Mouse (Mus musculus) midbrain, embryonic 11.5 days (tissue): ENCODE results near the gene Bcan. TPM values are rescaled to one million over a fixed set of nuclear protein-coding genes. Genes with fewer than 3 reads are reported as not detected.

ENCODE experiments used
- ATAC-seq: fragments of 200-750 bp; cut with Nextera tagmentation; 2 replicates; pipeline ENCODE4 v1.8.0; 2017; ENCODE audit warnings: moderate TSS enrichment, moderate library complexity; ENCODE audit not compliant: low FRiP score
- DNase-seq: peaks from one replicate; pipeline ENCODE4 v3.0.0; 2015; ENCODE audit warnings: low spot score; ENCODE audit errors: missing footprints
- H3K27ac ChIP-seq: fragments of 300-500 bp; sonication (generic); 2 replicates; pipeline ENCODE4 v1.5.1; 2014; ENCODE audit warnings: low read depth, low read length
- H3K27me3 ChIP-seq: fragments of 300-500 bp; sonication (generic); 2 replicates; pipeline ENCODE4 v1.6.1; 2014; ENCODE audit warnings: mild to moderate bottlenecking, low read length, moderate library complexity, mixed read lengths; ENCODE audit not compliant: control insufficient read depth, insufficient read depth
- H3K36me3 ChIP-seq: fragments of 300-500 bp; sonication (generic); 2 replicates; pipeline ENCODE4 v1.6.1; 2014; ENCODE audit warnings: mild to moderate bottlenecking, low read length, moderate library complexity, mixed read lengths; ENCODE audit not compliant: control insufficient read depth, insufficient read depth
- H3K4me1 ChIP-seq: fragments of 300-500 bp; sonication (generic); 2 replicates; pipeline ENCODE4 v1.6.1; 2014; ENCODE audit warnings: low read length; ENCODE audit not compliant: control insufficient read depth, insufficient read depth
- H3K4me2 ChIP-seq: fragments of 300-500 bp; sonication (generic); 2 replicates; pipeline ENCODE4 v1.6.1; 2014; ENCODE audit warnings: mild to moderate bottlenecking, moderate library complexity
- H3K4me3 ChIP-seq: fragments of 300-500 bp; sonication (generic); 2 replicates; pipeline ENCODE4 v1.5.1; 2014; ENCODE audit warnings: low read depth, low read length
- H3K9ac ChIP-seq: fragments of 300-500 bp; sonication (generic); 2 replicates; pipeline ENCODE4 v1.6.1; 2014; ENCODE audit warnings: low read length
- H3K9me3 ChIP-seq: fragments of 300-500 bp; sonication (generic); 2 replicates; pipeline ENCODE4 v1.6.1; 2016; ENCODE audit warnings: low read length; ENCODE audit not compliant: control insufficient read depth
- WGBS: fragments of 180-500 bp; shearing (Covaris S2); extraction: QIAGEN DNeasy Blood & Tissue Kit; methylation state at CpG from one replicate; pipeline ENCODE4 v1.1.7; 2014; 5-methylcytosine and 5-hydroxymethylcytosine counted together
- polyA plus RNA-seq: library from polyadenylated mRNA; unstranded; fragments of >200 nt; fragmentation: Nextera tagmentation; extraction: Ambion mirVana; gene quantifications from 2 replicates; pipeline ENCODE4 v1.2.1, GENCODE M21; 2014

Bcan gene
- polyA plus RNA-seq, 1 experiment from 2014 or later: 0.44 TPM

DNA sequence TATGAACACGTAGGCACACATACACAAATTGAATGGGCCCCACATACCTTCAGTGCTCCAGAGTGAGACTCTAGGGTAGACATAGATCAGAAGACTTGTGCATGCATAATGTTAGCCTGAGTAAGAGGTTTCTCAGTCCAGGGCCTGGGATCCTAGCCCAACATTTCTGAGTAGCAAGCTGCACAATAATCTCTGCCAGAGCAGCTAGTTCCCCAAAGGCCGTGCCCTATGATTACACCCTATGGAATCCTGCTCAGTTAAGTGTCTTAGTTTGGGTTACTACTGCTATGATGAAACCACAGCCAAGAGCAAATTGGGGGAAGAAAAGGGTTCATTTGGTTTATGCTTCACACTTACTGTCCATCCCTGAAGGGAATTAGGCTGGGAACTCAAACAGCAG, 57.6 kb downstream of the Bcan start:
- Histone ChIP-seq H3K9ac (no peak overlapping the region), H3K4me3 (no peak overlapping the region), H3K4me2 (no peak overlapping the region), H3K27ac (no peak overlapping the region), H3K36me3 (peaks cover 23% of the 10 kb centered on the region), H3K9me3 (no peaks in the 10 kb centered on the region), H3K27me3 (no peaks in the 10 kb centered on the region), H3K4me1 (peaks cover 34% of the 10 kb centered on the region)
- peak; percentile 60 for DNase-seq
- WGBS: 99% methylated on average over 2 of the region's 2 CpGs
- ATAC-seq: no peak

DNA sequence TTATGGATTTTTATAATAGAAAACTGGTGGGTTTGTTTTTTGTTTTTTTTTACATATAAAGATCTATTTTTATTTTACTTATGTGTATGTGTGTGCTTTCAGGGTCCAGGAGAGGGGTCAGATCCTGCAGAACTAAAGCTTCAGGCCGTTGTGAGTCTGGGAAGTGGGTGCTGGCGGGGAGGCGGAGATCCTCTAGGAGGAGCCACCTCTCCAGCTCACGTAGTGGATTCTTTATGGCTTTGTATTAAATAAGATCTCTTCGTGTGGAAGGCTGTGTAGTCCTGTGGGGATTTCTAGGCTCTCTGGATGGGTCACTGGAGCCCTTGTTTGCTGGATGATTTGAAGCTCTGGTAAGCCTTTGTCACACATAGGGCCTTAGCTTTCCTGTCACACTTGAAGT, 59.4 kb downstream of the Bcan start:
- Histone ChIP-seq H3K36me3 (peaks cover 27% of the 10 kb centered on the region), H3K27me3 (no peaks in the 10 kb centered on the region), H3K4me1 (peaks cover 15% of the 10 kb centered on the region), H3K9me3 (no peaks in the 10 kb centered on the region), H3K4me3 (no peak overlapping the region), H3K9ac (no peak overlapping the region), H3K27ac (no peak overlapping the region), H3K4me2 (no peak overlapping the region)
- ATAC-seq (no peak), DNase-seq (peak; percentile 81)
- WGBS: 57% methylated on average over 5 of the region's 5 CpGs

Other genes starting within 250 kb of the Bcan start
- 2.4 and 3.2 TPM in 2 replicates for gene Ntrk1, start 205.1 kb downstream of the Bcan start, polyA plus RNA-seq
- 0.51 and 0.71 TPM in 2 replicates for gene Insrr, start 203.3 kb downstream of the Bcan start, polyA plus RNA-seq
- gene Pear1, start 175.9 kb downstream of the Bcan start, polyA plus RNA-seq: 5.4 and 6.9 TPM in 2 replicates
- not detected in 2 replicates for gene Sh2d2a, start 153.5 kb downstream of the Bcan start, polyA plus RNA-seq
- 18.4 and 20.4 TPM in 2 replicates for gene Prcc, start 114.6 kb downstream of the Bcan start, polyA plus RNA-seq
- gene Hdgf, start 93.9 kb downstream of the Bcan start, polyA plus RNA-seq: 245 and 268 TPM in 2 replicates
- gene Mrpl24, start 80.7 kb downstream of the Bcan start, polyA plus RNA-seq: 73.9 and 84.5 TPM in 2 replicates
- 53.9 and 54.8 TPM in 2 replicates for gene Isg20l2, start 69.9 kb downstream of the Bcan start, polyA plus RNA-seq
- gene Rrnad1, start 69.5 kb downstream of the Bcan start, polyA plus RNA-seq: 14.6 and 17.0 TPM in 2 replicates
- gene Crabp2, start 51.6 kb downstream of the Bcan start, polyA plus RNA-seq: 539 and 540 TPM in 2 replicates
- 70.3 and 85.4 TPM in 2 replicates for gene Nes, start 29.2 kb downstream of the Bcan start, polyA plus RNA-seq
- gene Hapln2, start 27.4 kb upstream of the Bcan start, polyA plus RNA-seq: 0.11 TPM in 1 of 2 replicates, not detected in the other
- 31.8 and 32.9 TPM in 2 replicates for gene Gpatch4, start 42.9 kb upstream of the Bcan start, polyA plus RNA-seq
- 126 and 128 TPM in 2 replicates for gene Naxe, start 58.3 kb upstream of the Bcan start, polyA plus RNA-seq
- gene Ttc24, start 78.1 kb upstream of the Bcan start, polyA plus RNA-seq: not detected in 2 replicates
- 15.0 and 16.5 TPM in 2 replicates for gene Iqgap3, start 81.7 kb upstream of the Bcan start, polyA plus RNA-seq
- gene Mef2d, start 142.1 kb upstream of the Bcan start, polyA plus RNA-seq: 9.0 and 10.9 TPM in 2 replicates